Mouse (Mus musculus) gastrocnemius, postnatal 4 days (tissue): ENCODE data around the gene Git2. TPM values are rescaled to one million over a fixed set of nuclear protein-coding genes. Genes with fewer than 3 reads are reported as not detected.

Experiments used
- DNase-seq, 2 experiments: peaks; one replicate each; pipeline ENCODE4 v3.0.0; 2021 to 2022; ENCODE audit warnings: low spot score in 2 of 2, mixed read lengths in 2 of 2
- total RNA-seq, 2 experiments: library from RNA; stranded (reverse); gene quantifications; 2 replicates each; pipeline ENCODE4 v1.2.3; 2021

Gene Git2
- total RNA-seq, 2 experiments from 2014 or later = 37.6 to 50.1 TPM

DNA sequence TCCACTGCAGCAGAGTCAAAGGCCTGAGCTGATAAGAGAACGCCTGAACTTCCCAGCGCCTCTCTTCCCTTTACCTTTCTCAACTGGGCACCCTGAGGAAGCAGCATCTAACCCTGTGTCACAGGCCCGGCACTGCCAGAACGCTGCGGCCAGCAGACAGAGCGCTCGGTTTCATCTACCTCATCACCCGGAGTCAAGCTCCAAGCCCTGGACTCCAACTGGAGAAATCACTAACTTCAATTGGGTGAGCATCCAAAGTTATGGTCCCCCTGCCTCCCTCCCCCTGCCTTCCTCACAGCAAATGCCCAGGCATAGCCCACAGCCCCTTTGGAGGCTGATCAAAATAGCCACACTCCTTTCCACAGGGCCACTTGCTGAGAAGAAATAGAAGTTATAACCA, 8.6 kb downstream of the Git2 start:
- DNase-seq = no peak

DNA sequence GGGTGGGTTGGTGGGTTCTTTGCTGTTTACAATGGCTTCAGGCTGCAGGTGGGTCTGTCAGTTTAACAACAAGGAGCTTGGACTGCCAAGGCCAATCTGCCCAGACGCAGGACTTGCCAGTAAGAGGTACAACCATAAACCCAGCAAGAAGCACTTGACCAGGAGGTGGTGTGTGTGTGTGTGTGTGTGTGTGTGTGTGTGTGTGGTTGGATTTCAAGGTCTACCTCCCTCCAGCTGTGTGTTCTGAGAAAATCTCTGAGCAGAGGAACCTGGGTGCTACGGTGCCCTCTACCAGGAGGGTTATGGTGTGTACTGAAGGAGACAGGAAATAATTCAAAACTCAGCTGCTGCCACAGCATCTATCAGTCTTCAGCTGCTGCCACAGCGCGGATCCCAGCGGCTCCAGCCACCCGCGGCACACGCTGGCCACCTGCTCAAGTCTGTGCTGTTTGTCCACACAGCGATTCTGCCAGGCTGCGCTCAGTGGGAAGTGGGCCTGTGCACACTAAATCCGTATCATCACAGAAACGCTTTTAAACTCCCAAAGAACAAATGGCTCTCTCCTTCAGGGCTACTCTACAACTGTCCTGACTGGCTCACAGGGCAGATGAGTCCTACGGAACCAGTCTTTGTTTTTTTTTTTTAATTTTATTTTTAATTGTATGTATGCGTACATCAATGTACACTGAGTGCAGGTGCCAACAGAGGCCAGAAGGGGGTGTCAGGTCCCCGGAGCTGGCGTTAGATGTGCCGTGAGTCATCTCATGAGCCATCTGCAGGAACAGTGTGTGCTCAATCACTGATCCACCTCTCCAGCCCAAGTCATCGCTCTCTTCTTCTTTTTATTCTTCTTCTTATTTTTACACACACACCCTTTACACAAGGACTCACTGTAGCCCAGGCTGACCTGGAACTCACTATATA, 10.2 kb downstream of the Git2 start:
- DNase-seq = no peak

DNA sequence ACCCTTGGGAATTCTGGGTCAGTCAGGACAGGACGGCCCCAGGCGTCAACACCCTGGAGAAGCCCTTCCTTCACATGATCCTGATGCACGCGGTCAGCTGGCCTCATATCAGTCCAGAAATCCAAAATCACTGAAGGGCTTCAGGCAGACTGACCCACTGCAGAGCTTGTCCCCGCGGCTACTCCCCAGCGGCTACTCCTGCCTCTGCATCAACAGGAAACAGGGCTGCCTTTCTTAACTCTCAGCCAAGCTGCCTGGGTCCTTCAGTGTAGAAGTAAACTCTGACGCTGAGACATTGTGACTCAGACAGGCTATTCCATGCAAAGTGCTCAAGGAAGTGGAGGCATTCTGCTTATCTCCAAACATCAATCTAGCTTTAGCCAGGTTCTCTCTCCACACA, 13.3 kb downstream of the Git2 start:
- DNase-seq = no peak

DNA sequence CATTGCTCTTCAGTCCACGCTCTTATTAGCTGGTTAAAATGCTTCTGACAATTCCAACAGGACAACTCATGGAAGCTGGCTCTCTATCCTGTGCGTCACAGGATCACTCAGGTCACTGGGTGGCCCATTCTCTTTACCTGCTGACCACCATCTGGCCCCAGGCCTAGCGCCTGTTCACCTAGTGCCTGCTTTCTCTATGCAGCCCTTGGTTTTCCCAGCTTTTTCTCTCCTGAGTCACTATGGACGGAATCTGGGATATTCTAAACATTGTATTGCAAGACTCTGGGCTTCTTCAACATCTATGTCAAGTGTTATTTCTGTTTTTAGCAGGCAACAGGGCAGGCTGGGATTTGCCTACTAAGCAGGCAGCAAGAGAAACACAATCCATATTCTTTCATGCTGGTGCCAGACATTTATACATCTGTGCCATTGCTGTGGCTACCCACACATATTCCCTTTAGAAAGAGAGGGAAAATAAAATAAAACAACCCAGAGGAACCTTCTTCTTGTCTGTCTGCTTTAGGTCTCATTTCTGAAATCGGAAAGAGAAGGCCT, 15.7 kb downstream of the Git2 start:
- no peak for DNase-seq

DNA sequence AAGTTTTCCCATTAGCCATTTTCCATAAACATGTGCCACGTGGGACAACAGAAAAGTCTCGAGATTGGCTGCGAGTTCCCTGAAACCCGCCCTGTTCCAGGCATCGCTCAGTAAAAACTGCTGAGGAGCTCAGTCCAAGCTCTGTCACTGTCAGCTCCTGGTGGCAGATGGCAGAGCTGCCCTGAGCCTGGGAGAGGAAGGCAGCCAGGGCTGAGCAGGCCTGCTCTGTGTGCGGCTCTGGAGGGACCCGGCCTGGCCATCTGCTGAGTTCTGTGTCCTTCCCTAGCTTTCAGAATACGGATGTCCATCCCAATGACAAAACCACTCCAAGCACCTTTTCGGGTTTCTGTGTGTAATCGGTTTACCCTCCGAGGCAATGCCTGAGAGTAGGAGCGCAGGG, 21.9 kb downstream of the Git2 start:
- no peak for DNase-seq

DNA sequence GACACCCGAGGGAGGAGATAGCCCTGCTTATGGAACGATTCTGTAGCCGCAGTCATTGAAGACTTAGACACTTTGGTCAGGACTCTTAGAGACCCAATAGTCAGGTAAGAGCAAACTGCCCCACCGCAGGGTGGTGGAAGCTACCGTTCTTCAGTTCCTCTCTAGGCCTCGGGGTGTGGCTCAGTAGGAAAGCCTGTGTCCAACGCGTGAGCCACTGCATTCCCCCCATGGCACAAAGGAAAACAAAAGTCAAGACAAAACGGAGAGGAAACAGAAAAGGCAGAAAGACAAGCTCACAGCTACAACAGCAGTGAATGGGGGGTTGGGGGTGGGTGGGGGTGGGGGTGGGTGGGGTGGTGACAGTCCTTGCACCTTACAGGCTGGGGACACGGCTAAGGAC, 22.9 kb downstream of the Git2 start:
- no peak for DNase-seq

DNA sequence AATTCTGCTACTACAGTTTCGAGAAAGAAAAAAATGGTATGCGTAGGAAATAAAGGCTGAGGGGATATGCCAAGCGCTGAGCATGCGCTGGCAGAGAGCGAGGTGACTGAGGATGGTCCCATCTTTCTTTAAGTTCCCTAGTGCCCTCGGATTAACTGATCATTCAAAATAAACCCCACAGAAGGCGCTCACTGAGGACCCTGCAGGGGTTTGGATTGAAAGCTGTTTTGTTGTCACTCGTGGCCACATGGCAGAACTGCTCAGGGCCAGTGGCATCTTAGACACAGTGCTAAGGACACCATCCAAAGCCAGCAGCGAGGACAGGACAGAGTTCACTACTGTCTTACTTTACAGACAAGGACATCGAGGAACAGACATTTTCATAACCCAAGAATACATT, 25.0 kb downstream of the Git2 start:
- no peak for DNase-seq

DNA sequence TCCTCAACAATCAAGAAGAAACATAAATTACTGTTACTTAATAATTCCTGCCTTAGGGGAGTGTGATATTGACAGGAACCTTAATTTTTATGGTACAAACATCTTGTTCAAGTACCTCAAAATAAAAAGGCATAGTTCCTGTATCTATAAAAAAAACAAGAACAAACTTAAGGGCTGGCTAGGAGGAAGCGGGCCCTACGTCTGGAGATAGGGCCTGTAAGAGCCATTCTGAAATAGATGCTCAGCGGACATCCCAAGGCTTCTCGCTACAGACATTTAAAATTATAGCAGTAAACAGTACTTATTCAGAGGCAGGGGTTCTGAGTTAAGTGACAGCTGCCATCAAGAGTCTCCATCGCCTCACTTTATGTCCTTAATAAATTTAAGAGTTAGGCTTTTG, 27.8 kb downstream of the Git2 start:
- no peak for DNase-seq

DNA sequence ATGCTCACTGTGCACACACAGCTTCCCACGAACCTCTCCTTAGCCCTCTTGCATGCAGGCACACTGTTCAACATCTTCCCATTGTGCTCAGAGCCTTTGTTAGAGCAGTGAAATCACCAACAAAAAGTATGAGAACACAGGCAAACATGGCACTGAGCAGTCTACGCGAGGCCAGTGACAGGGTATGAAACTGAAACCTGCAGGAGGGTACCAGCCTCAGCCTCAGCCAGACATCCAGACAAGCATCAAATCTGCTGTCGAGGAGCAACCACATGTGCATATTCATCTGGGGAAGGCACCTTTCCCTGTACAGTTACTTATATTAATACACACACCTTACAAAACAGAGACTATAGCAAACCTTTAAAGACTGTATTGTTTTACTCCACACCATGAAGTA, 28.4 kb downstream of the Git2 start:
- no peak for DNase-seq

DNA sequence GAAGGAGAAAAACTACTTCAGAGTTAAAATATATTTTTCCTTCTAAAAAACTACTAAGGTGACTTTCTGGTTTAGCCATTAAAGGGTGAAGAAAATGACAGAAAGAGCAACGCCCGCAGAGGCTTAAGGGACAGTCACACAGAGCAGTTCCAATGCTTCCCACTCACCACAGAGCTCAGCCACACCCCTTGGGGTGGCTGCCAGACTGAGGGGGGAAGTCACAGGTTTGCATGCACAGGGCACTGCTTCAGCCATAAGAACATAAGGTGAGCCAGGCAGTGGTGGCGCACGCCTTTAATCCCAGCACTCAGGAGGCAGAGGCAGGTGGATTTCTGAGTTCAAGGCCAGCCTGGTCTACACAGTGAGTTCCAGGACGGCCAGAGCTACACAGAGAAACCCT, 29.7 kb downstream of the Git2 start:
- DNase-seq = no peak

DNA sequence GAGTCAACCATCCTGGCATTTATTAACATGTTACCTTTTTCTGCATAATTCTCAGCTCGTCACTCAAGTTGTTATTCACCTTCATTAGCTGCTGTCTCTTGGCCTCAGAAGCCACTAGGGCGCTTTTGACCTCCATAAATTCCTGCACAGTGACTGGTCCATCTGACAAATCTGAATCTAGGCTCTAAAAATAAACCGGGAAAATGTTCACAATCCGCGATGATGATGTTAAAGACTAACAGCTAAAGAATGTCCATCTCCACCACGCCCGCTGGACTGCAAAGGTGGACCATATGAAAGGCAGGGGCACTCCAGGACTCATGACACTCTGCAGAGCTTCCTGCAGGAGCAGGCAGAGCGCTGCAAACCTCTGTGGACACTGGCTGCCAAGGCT, 31.6 kb downstream of the Git2 start:
- DNase-seq = no peak

DNA sequence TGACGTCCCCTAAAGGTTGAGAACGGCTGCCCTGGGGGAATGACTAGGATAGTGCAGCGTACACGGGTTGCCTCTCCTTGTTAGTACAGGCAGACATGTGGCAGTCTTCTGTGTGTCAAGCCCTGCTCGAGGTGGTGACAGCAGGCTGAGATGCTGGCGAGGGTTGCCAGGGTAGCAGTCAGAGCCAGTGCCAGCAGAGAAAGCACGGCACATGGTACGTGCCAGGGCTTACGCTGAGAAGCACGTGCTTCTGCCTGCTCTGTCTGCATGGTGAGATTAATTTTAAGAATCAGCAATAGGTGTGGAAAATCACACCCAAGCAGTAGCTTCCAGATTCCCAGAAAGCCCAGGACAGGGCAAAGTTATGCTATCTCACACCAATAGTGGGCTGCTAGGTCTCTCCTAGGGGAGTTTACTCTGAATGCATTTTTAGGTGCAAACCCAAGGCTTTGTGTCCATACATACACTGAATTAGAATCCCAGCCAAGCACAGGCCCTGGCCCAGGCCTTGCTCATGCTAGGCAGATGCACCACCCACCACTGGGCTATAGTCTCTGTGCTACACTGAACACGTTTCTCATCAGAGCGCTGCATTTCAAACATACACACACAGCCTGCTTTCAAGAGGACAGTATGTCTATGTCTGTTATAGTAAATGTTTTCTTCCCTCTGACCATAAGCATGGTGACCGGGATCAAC, 32.2 kb downstream of the Git2 start:
- DNase-seq = no peak

DNA sequence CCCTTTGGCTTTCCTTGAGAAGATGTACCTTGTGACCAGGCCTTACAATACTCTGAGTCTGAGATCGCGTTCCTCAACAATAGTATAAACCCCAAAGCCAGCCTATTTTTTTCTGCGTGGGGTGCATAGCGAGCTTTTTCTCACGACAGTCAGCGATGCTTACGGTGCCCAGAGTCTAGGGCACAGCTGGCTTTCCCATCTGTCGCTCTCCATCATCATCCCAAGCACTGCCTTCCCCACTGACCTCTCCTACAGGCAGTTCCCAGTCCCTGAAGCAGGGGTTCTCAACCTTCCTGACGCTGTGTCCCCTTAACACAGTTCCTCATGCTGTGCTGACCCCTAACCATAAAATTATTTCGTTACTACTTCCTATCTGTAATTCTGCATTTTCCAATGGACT, 32.7 kb downstream of the Git2 start:
- DNase-seq = no peak

DNA sequence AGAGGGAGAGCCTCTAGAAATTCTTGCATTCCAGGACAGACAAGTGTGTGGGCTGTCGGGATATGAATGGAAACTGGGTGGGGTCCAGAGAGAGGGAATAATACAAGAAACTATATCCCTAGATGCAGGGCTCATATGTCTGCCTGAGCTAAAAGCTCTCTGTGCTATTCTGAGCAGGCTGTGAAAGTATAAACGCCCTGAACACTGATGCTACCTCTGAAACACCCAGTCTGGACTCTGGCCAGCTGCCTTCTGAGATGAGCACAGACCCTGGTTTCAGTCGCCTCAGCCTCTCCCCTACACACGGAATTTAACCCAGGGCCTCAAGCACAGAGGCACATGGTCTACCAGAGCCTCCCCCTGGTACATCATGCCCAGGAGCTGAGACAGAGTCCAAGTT, 34.7 kb downstream of the Git2 start:
- DNase-seq = no peak

DNA sequence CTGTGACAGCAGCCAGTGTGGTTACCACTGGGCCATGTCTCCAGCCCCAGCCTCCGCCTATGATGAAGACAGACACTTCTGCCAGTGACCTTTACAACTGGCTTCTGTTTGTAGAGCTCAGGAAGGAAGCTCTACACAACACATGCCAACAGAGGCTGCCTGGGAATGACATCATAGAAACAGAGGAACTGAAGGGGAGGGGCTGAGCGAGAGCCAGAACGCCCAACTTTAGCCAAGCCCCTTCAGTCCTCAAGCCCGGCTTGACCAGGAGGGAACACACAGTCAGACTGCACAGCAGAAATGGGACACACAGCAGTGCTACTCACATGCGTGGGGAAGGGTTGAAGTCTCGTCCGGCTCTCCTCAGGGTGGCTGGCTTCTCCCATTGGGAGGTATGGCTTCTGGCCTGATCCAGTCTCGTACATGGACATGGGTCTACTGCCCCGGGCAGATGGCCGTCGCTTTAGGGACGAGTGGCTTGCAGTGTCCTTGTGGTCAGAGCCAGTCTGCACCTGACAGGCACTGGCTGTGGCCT, 36.5 kb downstream of the Git2 start:
- DNase-seq = peak in 1 of 2 experiments; percentile 53

DNA sequence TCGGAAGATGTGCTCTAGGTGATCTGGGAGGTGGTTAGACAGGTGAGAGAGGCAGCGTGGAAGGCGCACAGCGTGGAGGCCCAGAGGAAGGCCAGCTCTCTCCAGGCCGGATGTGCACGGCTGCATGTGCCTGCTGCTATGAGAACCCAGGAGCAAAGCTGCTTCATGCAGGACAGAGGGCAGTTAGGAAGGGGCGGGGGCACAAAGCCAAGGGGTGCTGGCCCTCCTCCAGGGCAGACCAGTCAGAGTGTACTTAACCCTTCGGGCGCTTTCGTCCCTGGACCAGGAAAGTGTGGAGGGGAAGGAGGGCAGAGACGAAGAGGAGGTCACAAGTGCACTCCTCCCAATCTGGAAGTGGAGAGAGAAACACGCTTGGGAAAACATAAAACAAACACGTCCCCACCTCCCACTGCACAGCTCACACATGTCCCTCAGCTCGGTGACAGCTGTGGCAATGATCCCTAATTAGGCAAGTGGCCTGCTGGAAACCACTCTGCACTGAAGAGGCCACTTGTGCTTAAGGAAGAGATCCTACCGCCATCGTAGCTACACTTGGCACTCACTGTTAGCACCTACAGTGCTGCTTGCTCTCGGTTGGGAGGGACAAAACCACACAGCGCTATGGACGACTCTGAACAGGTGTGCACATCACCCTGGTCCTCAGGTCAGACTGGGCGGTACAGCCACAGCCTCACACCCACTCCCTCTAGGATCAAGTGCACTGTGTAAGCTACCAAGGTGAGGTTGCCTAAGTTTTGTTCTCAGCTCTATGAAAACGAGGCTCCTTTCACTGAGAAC, 38.0 kb downstream of the Git2 start:
- DNase-seq = no peak

DNA sequence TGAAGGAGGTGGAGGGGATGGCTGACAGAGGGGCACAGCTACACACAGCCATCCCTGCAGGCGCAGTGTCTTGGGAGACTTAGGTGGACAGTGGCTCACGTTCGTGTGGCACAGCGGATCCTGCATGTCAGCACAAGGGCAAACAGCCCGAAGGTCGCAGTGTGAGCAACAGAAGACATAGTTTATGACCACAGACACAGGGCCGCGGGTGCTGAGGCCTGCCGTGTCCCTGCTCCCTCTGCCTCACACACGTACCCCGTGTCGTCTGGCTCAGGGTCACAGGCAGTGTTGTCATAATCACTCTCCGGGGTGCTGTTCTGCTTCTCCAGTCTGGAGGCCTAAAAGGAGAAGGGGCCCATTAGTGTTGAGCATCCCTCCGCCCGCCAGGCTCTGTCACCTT, 41.7 kb downstream of the Git2 start:
- no peak for DNase-seq

DNA sequence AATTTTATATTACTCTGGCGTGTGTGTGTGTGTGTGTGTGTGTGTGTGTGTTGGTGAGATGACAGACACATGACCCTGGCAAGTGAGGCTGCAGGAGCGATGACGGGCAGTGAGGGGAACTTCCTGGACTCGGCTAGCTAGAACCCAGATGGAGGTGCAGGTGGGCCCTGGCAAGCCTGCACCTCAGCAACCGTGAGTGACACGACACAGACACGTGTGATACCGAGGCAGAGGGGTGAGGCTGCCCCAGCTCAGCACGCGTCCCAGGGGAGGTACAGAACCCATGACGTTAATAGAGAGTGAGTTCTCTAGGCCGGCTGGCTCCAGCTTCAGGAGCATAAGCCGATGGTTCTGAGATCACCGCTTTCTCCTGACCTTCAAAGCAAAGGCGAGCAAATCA, 43.3 kb downstream of the Git2 start:
- DNase-seq = no peak

DNA sequence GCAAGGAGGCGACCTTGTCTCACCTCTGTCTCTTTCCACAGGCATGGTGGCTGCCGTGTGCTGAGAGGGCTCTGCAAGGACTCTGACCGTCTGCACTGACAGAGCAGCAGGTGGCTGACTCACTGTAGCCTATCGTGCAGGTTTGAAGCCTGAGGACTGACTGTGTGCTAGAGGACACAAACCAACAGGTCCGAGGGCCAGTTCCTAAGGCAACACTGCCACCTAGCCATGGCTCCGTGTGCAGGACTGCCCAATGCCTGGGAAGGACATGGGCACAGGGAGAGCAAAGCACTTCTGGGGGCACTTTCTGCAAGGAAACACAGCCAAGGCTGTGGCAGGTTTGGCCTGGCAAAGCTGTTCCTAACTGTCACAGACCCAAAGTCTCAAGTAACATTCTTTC, 43.8 kb downstream of the Git2 start:
- DNase-seq = no peak

DNA sequence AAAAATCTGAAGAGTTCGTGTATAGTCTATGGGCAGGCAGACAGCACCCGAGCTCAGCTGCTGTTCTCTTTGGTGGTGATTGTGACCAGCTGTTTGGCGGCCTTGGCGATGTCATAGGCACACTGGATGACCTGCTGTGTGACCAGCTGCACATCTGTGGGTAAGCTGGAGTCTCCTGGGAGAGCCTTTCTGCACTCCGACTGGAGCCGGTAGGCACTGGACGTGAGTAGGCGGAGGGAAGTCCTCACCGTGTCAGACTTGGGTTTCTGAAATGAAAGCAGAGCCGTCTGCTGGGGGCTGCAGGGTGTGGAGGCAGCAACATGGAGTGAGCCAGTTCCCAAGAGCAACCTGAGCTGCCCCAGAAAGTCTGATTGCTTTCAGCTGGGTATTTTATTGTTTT, 45.2 kb downstream of the Git2 start:
- DNase-seq = peak in 1 of 2 experiments; percentile 40

DNA sequence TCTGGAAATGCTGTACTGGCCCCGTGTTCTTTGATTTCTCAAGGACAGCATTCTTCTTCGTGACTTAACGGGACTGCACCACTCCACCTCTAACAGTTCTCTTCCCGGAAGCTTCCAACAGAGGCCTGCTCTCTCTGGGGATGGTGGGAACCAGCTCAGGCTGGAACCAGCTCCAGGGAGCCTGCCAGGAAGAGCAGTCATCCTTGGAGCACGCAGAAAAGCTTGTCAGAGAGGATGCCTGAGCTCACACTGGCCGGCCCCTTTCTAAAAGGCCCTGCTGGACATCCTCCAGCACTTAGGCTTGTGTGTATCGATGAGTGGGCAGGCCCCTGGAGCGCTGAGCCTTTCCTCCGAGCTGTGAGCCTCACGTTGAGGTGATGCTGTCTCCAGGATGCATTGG, 47.2 kb downstream of the Git2 start:
- DNase-seq = peak in 1 of 2 experiments; percentile 59
